Mouse (Mus musculus) ES-Bruce4 (cell line): Measurements from ENCODE around the gene Por. TPM values are rescaled to one million over a fixed set of nuclear protein-coding genes. Genes with fewer than 3 reads are reported as not detected.

ENCODE experiments used
- H3K27ac ChIP-seq: 2 replicates; pipeline ENCODE4 v1.5.1; 2012; ENCODE audit warnings: low read length, inconsistent platforms; ENCODE audit not compliant: insufficient read depth
- H3K27me3 ChIP-seq: 2 replicates; pipeline ENCODE4 v1.6.1; 2012; ENCODE audit warnings: mild to moderate bottlenecking, low read length, inconsistent platforms; ENCODE audit not compliant: control insufficient read depth, poor library complexity, insufficient read depth, severe bottlenecking
- H3K36me3 ChIP-seq: 2 replicates; pipeline ENCODE4 v1.6.1; 2012; ENCODE audit warnings: inconsistent platforms, mild to moderate bottlenecking, low read length, moderate library complexity; ENCODE audit not compliant: control insufficient read depth, poor library complexity, insufficient read depth, severe bottlenecking
- H3K4me1 ChIP-seq: one replicate; pipeline ENCODE4 v1.8.1; 2011; ENCODE audit warnings: low read length; ENCODE audit not compliant: control insufficient read depth, insufficient read depth
- H3K4me3 ChIP-seq: 2 replicates; pipeline ENCODE4 v1.5.1; 2011; ENCODE audit warnings: low read depth, mild to moderate bottlenecking, low read length
- H3K9ac ChIP-seq: 2 replicates; pipeline ENCODE4 v1.6.1; 2012; ENCODE audit warnings: low read depth, mild to moderate bottlenecking, inconsistent platforms; ENCODE audit not compliant: poor library complexity, severe bottlenecking
- H3K9me3 ChIP-seq: replicated peaks from 2 replicates; pipeline ENCODE4 v1.6.1; 2012; ENCODE audit warnings: mild to moderate bottlenecking, low read length, inconsistent platforms; ENCODE audit not compliant: control insufficient read depth, poor library complexity, insufficient read depth, severe bottlenecking
- CTCF ChIP-seq: IDR thresholded peaks from one replicate; pipeline ENCODE4 v1.8.1; 2011; ENCODE audit warnings: low read depth, low read length
- EP300 ChIP-seq: IDR thresholded peaks from 2 replicates; pipeline ENCODE4 v1.6.1; 2011; ENCODE audit warnings: low read depth, low read length; ENCODE audit not compliant: insufficient read depth
- POLR2A ChIP-seq: IDR thresholded peaks from one replicate; pipeline ENCODE4 v1.8.1; 2011; ENCODE audit warnings: low read length; ENCODE audit not compliant: insufficient read depth
- polyA plus RNA-seq: library from polyadenylated mRNA; stranded (reverse); fragments of >200 nt; gene quantifications from 2 replicates; pipeline ENCODE4 v1.2.4, GENCODE M21; 2011; ENCODE audit warnings: low read depth; ENCODE audit not compliant: missing spikeins, insufficient read depth, insufficient read length

The Por gene
- polyA plus RNA-seq, 1 experiment, result 41.4 TPM

GRCm38 (mm10) chr5:135682009-135682408 is 12.2 kb downstream of the Por start:
- no peaks in the 10 kb centered on the region for H3K27me3 ChIP-seq
- H3K4me3 ChIP-seq, result no peak overlapping the region
- no peak overlapping the region for H3K9ac ChIP-seq
- peaks cover 3% of the 10 kb centered on the region for H3K4me1 ChIP-seq
- no peaks in the 10 kb centered on the region for H3K36me3 ChIP-seq
- no peak overlapping the region for H3K27ac ChIP-seq
- peaks cover 2% of the 10 kb centered on the region; the same call in 1 of the 2 replicates for H3K9me3 ChIP-seq
- TF ChIP-seq CTCF (no peak), POLR2A (no peak), EP300 (no peak)

- Histone ChIP-seq H3K4me3 (no peak overlapping the region), H3K9me3 (peaks cover 2% of the 10 kb centered on the region; the same call in 1 of the 2 replicates), H3K4me1 (peaks cover 3% of the 10 kb centered on the region), H3K27me3 (no peaks in the 10 kb centered on the region), H3K9ac (no peak overlapping the region), H3K27ac (no peak overlapping the region), H3K36me3 (no peaks in the 10 kb centered on the region)
- no peak for TF ChIP-seq POLR2A
- TF ChIP-seq CTCF, result no peak
- no peak for TF ChIP-seq EP300
Observed at GRCm38 (mm10) chr5:135682942-135683570, 13.2 kb downstream of the Por start.

GRCm38 (mm10) chr5:135690401-135690800 is 20.6 kb downstream of the Por start:
- TF ChIP-seq EP300 (no peak), CTCF (no peak), POLR2A (no peak)
- H3K4me3 ChIP-seq, result no peak overlapping the region

GRCm38 (mm10) chr5:135691266-135691665 is 21.4 kb downstream of the Por start:
- no peak overlapping the region for H3K27ac ChIP-seq
- H3K9me3 ChIP-seq, result no peaks in the 10 kb centered on the region
- H3K9ac ChIP-seq, result no peak overlapping the region
- H3K36me3 ChIP-seq, result no peaks in the 10 kb centered on the region
- no peak overlapping the region for H3K4me3 ChIP-seq
- TF ChIP-seq POLR2A (no peak), EP300 (no peak), CTCF (no peak)
- no peaks in the 10 kb centered on the region for H3K27me3 ChIP-seq
- H3K4me1 ChIP-seq, result no peaks in the 10 kb centered on the region

More at GRCm38 (mm10) chr5:135690401-135690800, 20.6 kb downstream of the Por start:
- Histone ChIP-seq H3K27ac (no peak overlapping the region), H3K9me3 (no peaks in the 10 kb centered on the region), H3K27me3 (no peaks in the 10 kb centered on the region), H3K9ac (no peak overlapping the region), H3K36me3 (no peaks in the 10 kb centered on the region), H3K4me1 (no peaks in the 10 kb centered on the region)

- H3K27me3 ChIP-seq, result no peaks in the 10 kb centered on the region
- H3K4me1 ChIP-seq, result no peaks in the 10 kb centered on the region
- H3K4me3 ChIP-seq, result no peak overlapping the region
- TF ChIP-seq POLR2A, result no peak
- no peak for TF ChIP-seq CTCF
- H3K36me3 ChIP-seq, result no peaks in the 10 kb centered on the region
- H3K9me3 ChIP-seq, result no peaks in the 10 kb centered on the region
- H3K27ac ChIP-seq, result no peak overlapping the region
- no peak overlapping the region for H3K9ac ChIP-seq
Observed at GRCm38 (mm10) chr5:135693281-135693853, 23.5 kb downstream of the Por start.

- Histone ChIP-seq H3K27ac (no peak overlapping the region), H3K36me3 (no peaks in the 10 kb centered on the region), H3K27me3 (no peaks in the 10 kb centered on the region), H3K4me3 (no peak overlapping the region), H3K4me1 (peaks cover 1% of the 10 kb centered on the region), H3K9me3 (no peaks in the 10 kb centered on the region), H3K9ac (no peak overlapping the region)
- TF ChIP-seq CTCF (no peak), POLR2A (no peak), EP300 (no peak)
Observed at GRCm38 (mm10) chr5:135695277-135695721, 25.5 kb downstream of the Por start.
